Mouse (Mus musculus) lung, postnatal 25 days (tissue): ENCODE measurements at regions not wholly inside any gene's neighbourhood (a gene's known extent, or its start where the extent isn't known, plus 50 kb on each side); places are given as distances from the start of the nearest gene placed in this dataset.

Source experiments
- DNase-seq: peaks from one replicate; pipeline ENCODE4 v3.0.0; 2022; ENCODE audit warnings: low spot score

GRCm38 (mm10) chr6:8831204-8831603, 52.9 kb upstream of the Ica1 start:
- DNase-seq, result peak; percentile 48

DNA sequence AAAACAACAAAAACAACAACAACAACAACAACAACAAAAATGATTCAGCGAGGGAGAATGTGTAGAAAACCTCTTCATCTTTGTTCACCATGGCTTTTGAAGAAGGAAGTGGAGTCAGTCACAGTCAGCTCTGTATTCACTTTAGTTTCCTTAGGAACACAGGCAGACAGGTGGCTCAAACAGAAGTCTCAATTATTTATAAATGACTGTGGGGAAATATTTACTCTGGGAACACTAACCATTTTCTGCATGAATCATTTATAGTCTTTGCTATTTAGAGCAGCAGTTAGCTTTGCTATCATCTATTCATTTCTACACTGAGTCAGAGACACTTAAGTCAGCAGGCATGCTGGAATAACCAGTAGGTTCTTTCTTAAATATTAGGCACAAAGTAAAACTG, 54.6 kb upstream of the Ica1 start:
- DNase-seq, result no peak

DNA sequence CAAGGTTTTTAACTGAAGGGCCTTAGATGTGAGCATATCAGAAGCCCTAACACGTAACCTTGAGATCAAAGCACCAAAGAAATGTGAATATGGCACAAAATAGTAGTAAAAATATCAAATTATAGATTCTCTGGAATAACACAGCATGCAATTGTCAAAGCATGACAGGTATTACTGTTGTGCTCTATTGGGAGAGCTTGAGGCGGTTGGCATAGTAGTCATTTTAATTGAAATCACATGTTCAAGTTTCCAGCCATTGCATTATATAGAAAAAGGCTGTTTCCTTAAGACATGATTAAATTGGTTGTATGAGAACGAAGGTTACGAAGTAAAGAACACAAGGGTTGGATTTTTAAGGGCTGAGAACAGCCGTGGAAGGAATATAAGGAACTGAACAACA, 75.4 kb upstream of the Ica1 start:
- DNase-seq, result no peak

DNA sequence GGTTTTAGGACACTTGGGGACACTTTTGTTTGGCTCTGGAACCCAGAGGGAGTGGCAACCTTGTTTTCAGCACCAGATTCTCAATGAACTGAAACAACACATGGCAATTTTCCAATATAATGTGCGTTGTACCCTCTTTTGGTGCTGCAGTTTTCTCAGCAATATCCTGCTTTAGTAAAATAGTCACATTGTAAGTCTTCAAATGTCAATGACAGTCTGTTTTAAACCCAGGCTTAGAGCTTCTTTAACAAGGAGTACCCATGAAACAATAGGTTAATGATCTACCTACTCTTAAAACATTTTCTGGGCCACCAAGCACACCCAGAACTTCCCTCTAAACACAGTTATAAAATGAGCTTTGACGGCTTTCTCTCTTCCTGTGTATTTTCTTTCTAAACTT, 82.3 kb upstream of the Ica1 start:
- DNase-seq, result no peak

DNA sequence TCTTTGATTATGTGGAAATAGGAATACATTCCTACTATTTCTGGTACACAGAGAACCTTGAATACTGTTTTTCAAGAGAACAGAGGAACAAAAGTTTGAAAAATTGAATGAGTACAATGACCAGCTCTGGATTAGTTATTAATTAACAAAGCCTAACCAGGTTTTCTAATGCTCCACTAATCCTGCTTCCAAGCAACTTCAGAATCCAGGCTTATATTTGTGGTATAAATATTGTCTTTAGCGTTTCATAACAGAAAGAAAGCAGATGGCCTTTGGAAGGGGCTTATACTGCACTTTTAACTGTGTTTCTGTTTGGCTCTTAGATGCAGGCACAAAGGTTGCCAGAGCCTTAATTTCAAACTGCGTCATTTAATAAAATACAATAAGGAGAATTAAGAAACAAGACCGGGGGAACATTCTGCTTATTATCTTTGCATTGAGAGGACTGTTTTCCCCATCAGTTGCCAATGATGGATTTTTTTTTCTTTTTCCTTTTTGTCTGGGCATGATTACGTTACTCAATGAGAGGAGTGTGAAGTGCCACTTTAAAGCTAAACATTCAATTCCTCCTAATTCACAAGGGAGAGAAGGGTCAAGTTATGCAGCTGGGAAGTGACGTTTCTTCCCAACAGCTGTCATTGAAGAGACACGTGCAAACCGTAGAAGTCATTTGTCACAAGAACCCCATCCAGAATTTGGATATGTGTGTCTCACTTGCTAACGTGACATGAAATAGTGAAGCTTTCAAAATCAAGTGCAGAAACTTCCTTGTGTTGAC, 84.2 kb upstream of the Nxph1 start:
- DNase-seq, result no peak

DNA sequence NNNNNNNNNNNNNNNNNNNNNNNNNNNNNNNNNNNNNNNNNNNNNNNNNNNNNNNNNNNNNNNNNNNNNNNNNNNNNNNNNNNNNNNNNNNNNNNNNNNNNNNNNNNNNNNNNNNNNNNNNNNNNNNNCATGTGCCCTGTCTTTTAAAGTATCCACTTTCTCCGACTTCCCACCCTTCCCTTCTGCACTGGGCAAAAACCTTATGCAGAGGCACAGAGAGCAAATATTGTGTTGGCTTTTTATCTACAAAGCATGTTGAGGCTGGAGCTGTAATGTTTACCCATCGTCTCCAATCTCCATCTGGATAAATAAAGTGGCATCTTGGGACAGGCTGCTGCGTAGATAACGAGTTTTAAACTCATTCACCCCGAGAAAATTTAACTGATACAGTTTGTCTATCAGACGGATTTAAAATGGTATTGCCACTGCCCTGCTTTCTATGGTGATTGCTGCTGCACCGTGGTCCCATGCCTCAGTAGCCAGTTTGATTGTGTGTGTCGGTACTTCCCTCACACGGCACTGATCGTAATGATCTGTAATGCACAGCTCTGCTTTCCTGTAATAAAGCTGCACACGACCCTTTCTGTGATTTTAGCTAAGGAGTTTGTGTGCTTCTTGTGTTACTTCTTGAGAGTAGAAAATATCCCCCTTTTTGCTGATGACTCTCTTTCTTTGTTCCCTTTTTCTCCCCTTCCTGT, 70.7 kb upstream of the Nxph1 start:
- DNase-seq, result no peak

GRCm38 (mm10) chr6:8893665-8894064, 54.6 kb upstream of the Nxph1 start:
- no peak for DNase-seq

- DNase-seq, result no peak
Measured at GRCm38 (mm10) chr6:8896097-8896496, 52.1 kb upstream of the Nxph1 start.

GRCm38 (mm10) chr6:8896822-8897221, 51.4 kb upstream of the Nxph1 start:
- no peak for DNase-seq

DNA sequence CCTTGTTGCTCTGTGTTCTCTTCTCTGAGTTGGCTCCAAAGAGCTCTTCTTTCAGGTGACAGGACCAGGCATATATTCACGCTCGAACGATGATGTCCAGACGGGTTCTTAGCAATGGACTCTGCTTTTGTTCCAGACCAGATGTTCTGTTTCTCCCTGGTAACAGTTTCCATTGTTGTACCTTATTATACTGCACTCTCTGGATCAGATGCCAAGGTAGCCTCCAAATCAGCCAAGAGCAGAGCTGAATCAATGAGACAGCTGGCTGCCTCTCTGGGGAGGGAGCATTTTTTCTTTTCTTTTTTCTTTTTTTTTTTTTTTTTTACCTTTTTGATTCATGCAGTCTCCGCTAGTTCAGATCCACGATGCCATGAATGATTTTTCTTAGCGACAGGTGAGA, 50.9 kb upstream of the Nxph1 start:
- no peak for DNase-seq

DNA sequence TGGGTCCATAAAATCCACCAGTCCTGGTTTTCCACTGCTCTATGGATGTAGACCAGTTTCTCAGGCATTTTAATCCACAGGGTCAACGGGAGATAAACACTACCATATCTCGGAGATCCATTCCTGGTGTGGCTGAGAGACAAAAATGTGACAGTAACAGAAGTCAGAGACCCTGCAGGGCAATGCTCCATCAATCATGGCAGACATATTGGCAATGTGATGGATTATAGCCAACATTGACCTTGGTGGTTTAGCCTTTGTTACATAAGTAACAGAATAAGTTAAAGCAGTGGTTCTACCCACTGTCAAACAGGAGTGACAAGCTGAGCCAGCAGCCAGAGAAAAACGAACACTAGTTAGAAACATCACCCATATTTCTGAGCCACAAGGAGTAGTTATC, 50.0 kb upstream of the Nxph1 start:
- no peak for DNase-seq
